Mouse (Mus musculus): ENCODE results near the gene Spata7.

DNA sequence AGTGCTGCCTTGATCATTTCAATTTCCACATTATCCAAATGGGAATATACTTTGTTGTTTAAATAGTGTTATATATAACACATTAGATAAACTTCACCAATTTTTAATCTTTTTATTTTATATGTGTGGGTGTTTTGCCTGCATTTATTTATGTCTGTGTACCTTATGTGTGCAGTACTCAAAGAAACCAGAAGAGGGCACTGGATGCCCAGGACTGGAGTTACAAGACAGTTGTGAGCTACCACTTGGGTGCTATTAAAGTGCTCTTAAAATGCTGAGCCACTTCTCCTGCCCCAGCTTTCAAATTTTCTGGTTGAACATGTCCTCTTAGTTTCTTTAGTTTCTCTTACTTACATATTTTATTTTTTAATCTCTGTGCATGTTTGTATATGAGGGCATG is 16.9 kb downstream of the Spata7 start:
- TF ChIP-seq POLR2A (IDR thresholded peaks at IDR 0.05; ENCODE audit: control insufficient read depth, extremely low read depth, insufficient read depth, low read length, poor library complexity) (no peak), CTCF (IDR thresholded peaks at IDR 0.05; ENCODE audit: borderline replicate concordance, control insufficient read depth, extremely low read depth, insufficient read depth, low read length, poor library complexity) (no peak)

Measured in thymus, adult 2 months (tissue).